19 mouse cellular contexts compared by ENCODE assay signal in genomic region chr3:123952121-123952520, GRCm38 (mm10).
DNase-seq lines count a peak whose midpoint lies in the region; ATAC-seq lines count a peak whose summit lies in the region.
"Had no signal": no experiment of that assay in that cellular context is flagged by ENCODE, and none has a peak within 500 bp of the region (broad histone marks: within the 10 kb centered on the region; RNA-seq: fewer than 3 reads in every experiment).

No protein-coding gene starts in this region.

- H3K9me3 ChIP-seq in heart, embryonic 12.5 days (replicated peaks) = no peaks in the 10 kb centered on the region
- H3K9me3 ChIP-seq: embryonic facial prominence, embryonic 10.5 days; embryonic facial prominence, embryonic 12.5 days; forebrain, embryonic 13.5 days; forebrain, embryonic 15.5 days had no signal

- no peaks in the 10 kb centered on the region for H3K36me3 ChIP-seq in heart, embryonic 12.5 days
- H3K36me3 ChIP-seq: embryonic facial prominence, embryonic 10.5 days; embryonic facial prominence, embryonic 12.5 days; forebrain, embryonic 15.5 days had no signal

- H3K27ac ChIP-seq in heart, embryonic 12.5 days (ENCODE audit: poor library complexity, severe bottlenecking) = no peak overlapping the region
- H3K27ac ChIP-seq: embryonic facial prominence, embryonic 10.5 days; embryonic facial prominence, embryonic 12.5 days; forebrain, embryonic 13.5 days; forebrain, embryonic 15.5 days had no signal

- peak; percentile 88 for DNase-seq in heart, adult 11 months
- no peak for DNase-seq in heart, postnatal 36 days
- peak; percentile 6 for DNase-seq in heart, adult 8-10 months (ENCODE audit: low spot score)
- no peak for DNase-seq in heart, postnatal 14 days
- DNase-seq in heart, postnatal 10 days = peak; percentile 3 to 8
- no peak for DNase-seq in right cerebral cortex, postnatal 25 days
- DNase-seq: adrenal gland, adult 8-10 months; adrenal gland, postnatal 14 days; adrenal gland, postnatal 36 days; cerebellum, adult 11 months; cerebellum, adult 18-20 months; cerebellum, adult 9-10 months; cerebellum, postnatal 25 days; forebrain, postnatal 0 days had no signal

- H3K9ac ChIP-seq in heart, embryonic 12.5 days = no peak overlapping the region
- H3K9ac ChIP-seq: embryonic facial prominence, embryonic 12.5 days; forebrain, embryonic 13.5 days; forebrain, embryonic 15.5 days; forebrain, postnatal 0 days had no signal

- 80% methylated on average over 6 of the region's 6 CpGs for whole genome bisulfite sequencing in heart, embryonic 12.5 days

- H3K4me2 ChIP-seq in heart, embryonic 12.5 days = no peak overlapping the region
- H3K4me2 ChIP-seq: embryonic facial prominence, embryonic 12.5 days; forebrain, embryonic 13.5 days; forebrain, embryonic 15.5 days had no signal

- intact Hi-C loops in heart, postnatal 36 days (cut with DNase I) = no loop called here
- intact Hi-C loops in heart, postnatal 14 days (cut with DNase I) = no loop called here
- intact Hi-C loops in heart, postnatal 10 days (cut with DNase I) = no loop called here

- no peak overlapping the region for H3K4me3 ChIP-seq in heart, embryonic 12.5 days
- H3K4me3 ChIP-seq: embryonic facial prominence, embryonic 10.5 days; embryonic facial prominence, embryonic 12.5 days; forebrain, embryonic 13.5 days; forebrain, embryonic 15.5 days had no signal

- H3K27me3 ChIP-seq in heart, embryonic 12.5 days (replicated peaks) = no peaks in the 10 kb centered on the region
- H3K27me3 ChIP-seq: embryonic facial prominence, embryonic 12.5 days; forebrain, embryonic 13.5 days; forebrain, embryonic 15.5 days had no signal

- no peaks in the 10 kb centered on the region for H3K4me1 ChIP-seq in heart, embryonic 12.5 days (replicated peaks)
- H3K4me1 ChIP-seq: embryonic facial prominence, embryonic 10.5 days; embryonic facial prominence, embryonic 12.5 days; forebrain, embryonic 13.5 days; forebrain, embryonic 15.5 days had no signal

- ATAC-seq in heart, embryonic 12.5 days (ENCODE audit: insufficient number of reproducible peaks, low FRiP score) = no peak
- ATAC-seq: forebrain, embryonic 13.5 days; forebrain, embryonic 15.5 days; forebrain, postnatal 0 days had no signal

Comparison
In these comparisons a context has a peak if more than half of its experiments do, and no peak if none do; other contexts are left out.
1. DNase-seq: peak in heart, adult 11 months (single experiment), heart, adult 8-10 months (single experiment) and heart, postnatal 10 days (2 of 2); none in heart, postnatal 36 days (0 of 2), heart, postnatal 14 days (0 of 2) and right cerebral cortex, postnatal 25 days (single experiment).